ENCODE assay signal across 18 mouse cellular contexts in genomic region chr3:46701649-46702048, GRCm38 (mm10).
DNase-seq lines count a peak whose midpoint lies in the region; ATAC-seq and TF ChIP-seq lines count a peak whose summit lies in the region.
"Had no signal": no experiment of that assay in that cellular context is flagged by ENCODE, and none has a peak within 500 bp of the region (broad histone marks: within the 10 kb centered on the region; RNA-seq: fewer than 3 reads in every experiment).

No protein-coding gene starts in this region.

- no peak for ATAC-seq in limb, embryonic 14.5 days (ENCODE audit: low FRiP score, low read depth)

- no peak overlapping the region for H3K9ac ChIP-seq in limb, embryonic 14.5 days (ENCODE audit: low read depth, low read length, severe bottlenecking)
- H3K9ac ChIP-seq: hindbrain, embryonic 12.5 days; neural tube, embryonic 12.5 days had no signal

- DNase-seq in embryo, embryonic 11 days = peak; percentile 3
- no peak for DNase-seq in embryo, embryonic 10 days (ENCODE audit: low spot score)
- peak; percentile 7 for DNase-seq in limb, embryonic 14.5 days (ENCODE audit: low spot score)
- DNase-seq in limb, embryonic 10.5 days (ENCODE audit: low spot score) = no peak
- peak; percentile 34 for DNase-seq in A20 (ENCODE audit: low read depth, low spot score)
- DNase-seq in heart, postnatal 10 days = peak; percentile 38 to 40
- no peak for DNase-seq in hindbrain, embryonic 10.5 days (ENCODE audit: low spot score)
- DNase-seq: adrenal gland, adult 2 months; B cell, adult 2 months; cerebellum, adult 9-11 months; kidney, adult 18-20 months; kidney, postnatal 10 days; lung, adult 2 months; lung, postnatal 36 days; thymus, postnatal 14 days had no signal

- H3K4me2 ChIP-seq in limb, embryonic 14.5 days (replicated peaks; ENCODE audit: low read depth, low read length, severe bottlenecking) = no peak overlapping the region
- H3K4me2 ChIP-seq: hindbrain, embryonic 12.5 days; liver, embryonic 11.5 days; neural tube, embryonic 12.5 days had no signal

- intact Hi-C loops in heart, postnatal 10 days (cut with DNase I) = no loop called here

- no peak overlapping the region for H3K4me3 ChIP-seq in limb, embryonic 14.5 days (replicated peaks; ENCODE audit: low read length)
- H3K4me3 ChIP-seq in limb, embryonic 10.5 days = no peak overlapping the region
- H3K4me3 ChIP-seq in hindbrain, embryonic 10.5 days = no peak overlapping the region
- H3K4me3 ChIP-seq: hindbrain, embryonic 12.5 days; neural tube, embryonic 12.5 days had no signal

- no peaks in the 10 kb centered on the region for H3K27me3 ChIP-seq in limb, embryonic 14.5 days (ENCODE audit: control insufficient read depth, insufficient read depth, low read length)
- H3K27me3 ChIP-seq in limb, embryonic 10.5 days (ENCODE audit: low read depth, poor library complexity, severe bottlenecking) = no peaks in the 10 kb centered on the region
- H3K27me3 ChIP-seq in hindbrain, embryonic 10.5 days (ENCODE audit: insufficient read depth, poor library complexity, severe bottlenecking) = no peaks in the 10 kb centered on the region
- H3K27me3 ChIP-seq: hindbrain, embryonic 12.5 days; neural tube, embryonic 12.5 days had no signal

- no peaks in the 10 kb centered on the region for H3K4me1 ChIP-seq in limb, embryonic 14.5 days (ENCODE audit: control insufficient read depth, insufficient read depth, low read length)
- no peaks in the 10 kb centered on the region for H3K4me1 ChIP-seq in limb, embryonic 10.5 days
- no peaks in the 10 kb centered on the region for H3K4me1 ChIP-seq in hindbrain, embryonic 10.5 days (replicated peaks)
- H3K4me1 ChIP-seq: hindbrain, embryonic 12.5 days; neural tube, embryonic 12.5 days had no signal

- 42% methylated on average over 1 of the region's 1 CpGs for WGBS in limb, embryonic 14.5 days
- WGBS in limb, embryonic 10.5 days = 62% methylated on average over 1 of the region's 1 CpGs
- WGBS in hindbrain, embryonic 10.5 days = 83% methylated on average over 1 of the region's 1 CpGs

- TF ChIP-seq POLR2A in limb, embryonic 14.5 days (IDR thresholded peaks at IDR 0.05; ENCODE audit: borderline replicate concordance, extremely low read depth, insufficient read depth, insufficient read length) = no peak

- H3K9me3 ChIP-seq in limb, embryonic 14.5 days (ENCODE audit: control insufficient read depth, low read length) = no peaks in the 10 kb centered on the region
- no peaks in the 10 kb centered on the region for H3K9me3 ChIP-seq in limb, embryonic 10.5 days (replicated peaks)
- no peaks in the 10 kb centered on the region for H3K9me3 ChIP-seq in hindbrain, embryonic 10.5 days
- H3K9me3 ChIP-seq: hindbrain, embryonic 12.5 days; neural tube, embryonic 12.5 days had no signal

- no peaks in the 10 kb centered on the region for H3K36me3 ChIP-seq in limb, embryonic 14.5 days (ENCODE audit: control insufficient read depth, insufficient read depth, low read length)
- H3K36me3 ChIP-seq in limb, embryonic 10.5 days = no peaks in the 10 kb centered on the region
- no peaks in the 10 kb centered on the region for H3K36me3 ChIP-seq in hindbrain, embryonic 10.5 days
- H3K36me3 ChIP-seq: hindbrain, embryonic 12.5 days; neural tube, embryonic 12.5 days had no signal

- no peak overlapping the region for H3K27ac ChIP-seq in limb, embryonic 14.5 days (replicated peaks; ENCODE audit: low read depth, low read length)
- no peak overlapping the region for H3K27ac ChIP-seq in limb, embryonic 10.5 days
- H3K27ac ChIP-seq in hindbrain, embryonic 10.5 days = no peak overlapping the region
- H3K27ac ChIP-seq: hindbrain, embryonic 12.5 days; neural tube, embryonic 12.5 days had no signal

Comparison
In these comparisons a context has a peak if more than half of its experiments do, and no peak if none do; other contexts are left out.
1. DNase-seq: peak in embryo, embryonic 11 days (single experiment), limb, embryonic 14.5 days (single experiment), A20 (single experiment) and heart, postnatal 10 days (2 of 2); none in embryo, embryonic 10 days (single experiment), limb, embryonic 10.5 days (single experiment) and hindbrain, embryonic 10.5 days (single experiment).